Mouse (Mus musculus): ENCODE data around the gene Hist1h3a. TPM values are rescaled to one million over a fixed set of nuclear protein-coding genes. Genes with fewer than 3 reads are reported as not detected.

Gene Hist1h3a
- total and polyA plus RNA-seq, 2 experiments, result 2.0 to 18.3 TPM

DNA sequence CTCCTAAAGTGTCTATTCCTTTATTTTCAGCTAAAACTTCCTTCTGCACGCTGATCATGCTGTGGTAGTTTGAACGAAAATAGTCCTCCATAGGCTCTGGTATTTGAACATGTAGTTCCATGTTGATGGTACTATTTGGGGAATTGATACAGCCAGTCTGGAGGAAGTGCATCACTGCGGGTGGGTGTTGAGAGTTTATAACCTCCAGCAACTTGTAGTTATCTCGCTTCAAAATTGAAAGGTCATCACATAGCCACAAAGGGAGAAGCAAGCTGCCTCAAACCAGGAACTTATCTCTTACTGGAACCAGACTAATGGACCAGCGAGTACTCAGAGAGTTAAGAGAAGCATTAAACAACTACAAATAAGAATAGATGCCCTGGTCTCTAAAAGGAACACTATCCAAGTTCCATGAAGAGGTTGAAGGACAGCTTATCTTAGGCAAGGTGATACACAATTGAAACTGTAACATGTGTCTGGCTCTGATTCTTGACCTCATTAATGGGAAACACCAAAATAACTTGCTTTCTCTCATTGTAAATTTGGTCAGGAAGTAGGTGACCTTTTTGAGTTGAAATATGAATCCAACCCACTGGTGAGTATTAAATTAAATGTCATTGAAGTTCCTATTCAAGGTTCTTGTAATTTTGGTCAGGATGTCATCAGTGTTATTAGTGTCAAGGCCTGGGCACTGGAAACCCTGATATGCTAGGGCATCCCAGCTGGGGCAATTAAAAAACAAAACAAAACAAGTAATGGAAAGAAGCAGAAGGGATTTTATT is 45.7 kb downstream of the Hist1h3a start:
- H3K4me3 ChIP-seq (ENCODE audit: insufficient read depth, low read depth, low read length), result no peak overlapping the region
- 77% methylated on average over 5 of the region's 5 CpGs for WGBS
- H3K27ac ChIP-seq (replicated peaks; ENCODE audit: insufficient read depth, low read depth, low read length), result no peak overlapping the region
- H3K36me3 ChIP-seq (ENCODE audit: control insufficient read depth, insufficient read depth, low read length), result no peaks in the 10 kb centered on the region
- H3K79me2 ChIP-seq (ENCODE audit: control insufficient read depth, insufficient read depth, low read length), result no peaks in the 10 kb centered on the region
- H3K27me3 ChIP-seq (ENCODE audit: control insufficient read depth, insufficient read depth, low read length), result no peaks in the 10 kb centered on the region
- H3K9ac ChIP-seq (ENCODE audit: low read depth, low read length), result no peak overlapping the region
- no peak for TF ChIP-seq POLR2A (IDR thresholded peaks at IDR 0.05; ENCODE audit: extremely low read depth, insufficient read depth, low read length)
- TF ChIP-seq CTCF (IDR thresholded peaks at IDR 0.05; ENCODE audit: low read depth, low read length), result no peak
- DNase-seq (ENCODE audit: extremely low read depth, low read depth, low spot score), result peak; percentile 58
- peaks cover 12% of the 10 kb centered on the region; the same call in 1 of the 2 replicates for H3K4me1 ChIP-seq (ENCODE audit: control insufficient read depth, insufficient read depth, low read length)

Other genes starting within 250 kb of the Hist1h3a start
Only the 30 nearest of the 37 such genes appear.
- gene Hist1h1d, start 209.1 kb downstream of the Hist1h3a start, total RNA-seq (2014; rRNA removed), result 2.5 and 3.0 TPM in 2 replicates
- 0.02 and 0.12 TPM in 2 replicates for gene Hist1h1d, start 209.1 kb downstream of the Hist1h3a start, polyA plus RNA-seq (2012; rRNA removed)
- 19.9 and 26.8 TPM in 2 replicates for gene Hist1h3e, start 200.0 kb downstream of the Hist1h3a start, total RNA-seq (2014; rRNA removed)
- gene Hist1h3e, start 200.0 kb downstream of the Hist1h3a start, polyA plus RNA-seq (2012; rRNA removed), result 2.1 and 2.6 TPM in 2 replicates
- gene Hist1h2ae, start 191.2 kb downstream of the Hist1h3a start, total RNA-seq (2014; rRNA removed), result 2.8 and 6.6 TPM in 2 replicates
- 0.57 TPM in 2 replicates for gene Hist1h2ae, start 191.2 kb downstream of the Hist1h3a start, polyA plus RNA-seq (2012; rRNA removed)
- gene Hist1h2bg, start 191.0 kb downstream of the Hist1h3a start, total RNA-seq (2014; rRNA removed), result 37.2 and 44.6 TPM in 2 replicates
- gene Hist1h2bg, start 191.0 kb downstream of the Hist1h3a start, polyA plus RNA-seq (2012; rRNA removed), result 4.0 and 4.4 TPM in 2 replicates
- gene Hist1h2bf, start 188.2 kb downstream of the Hist1h3a start, total RNA-seq (2014; rRNA removed), result 4.6 and 5.4 TPM in 2 replicates
- gene Hist1h2bf, start 188.2 kb downstream of the Hist1h3a start, polyA plus RNA-seq (2012; rRNA removed), result 0.39 TPM in 1 of 2 replicates, not detected in the other
- 5.4 and 11.5 TPM in 2 replicates for gene Hist1h2ad, start 188.0 kb downstream of the Hist1h3a start, total RNA-seq (2014; rRNA removed)
- gene Hist1h2ad, start 188.0 kb downstream of the Hist1h3a start, polyA plus RNA-seq (2012; rRNA removed), result 1.1 TPM in 1 of 2 replicates, not detected in the other
- 3.4 and 5.9 TPM in 2 replicates for gene Hist1h3d, start 186.6 kb downstream of the Hist1h3a start, total RNA-seq (2014; rRNA removed)
- 0.48 and 0.87 TPM in 2 replicates for gene Hist1h3d, start 186.6 kb downstream of the Hist1h3a start, polyA plus RNA-seq (2012; rRNA removed)
- gene Hist1h4d, start 180.8 kb downstream of the Hist1h3a start, total RNA-seq (2014; rRNA removed), result 162 and 174 TPM in 2 replicates
- gene Hist1h4d, start 180.8 kb downstream of the Hist1h3a start, polyA plus RNA-seq (2012; rRNA removed), result 2.1 and 2.8 TPM in 2 replicates
- 5.4 and 6.6 TPM in 2 replicates for gene Hist1h2be, start 141.3 kb downstream of the Hist1h3a start, total RNA-seq (2014; rRNA removed)
- gene Hist1h2be, start 141.3 kb downstream of the Hist1h3a start, polyA plus RNA-seq (2012; rRNA removed), result 0.28 and 0.60 TPM in 2 replicates
- 22.0 and 27.0 TPM in 2 replicates for gene Hist1h1e, start 139.8 kb downstream of the Hist1h3a start, total RNA-seq (2014; rRNA removed)
- gene Hist1h1e, start 139.8 kb downstream of the Hist1h3a start, polyA plus RNA-seq (2012; rRNA removed), result 0.73 and 0.77 TPM in 2 replicates
- 4.9 and 6.2 TPM in 2 replicates for gene Hist1h2ac, start 78.4 kb downstream of the Hist1h3a start, total RNA-seq (2014; rRNA removed)
- 0.12 and 0.22 TPM in 2 replicates for gene Hist1h2ac, start 78.4 kb downstream of the Hist1h3a start, polyA plus RNA-seq (2012; rRNA removed)
- gene Hist1h2bc, start 78.2 kb downstream of the Hist1h3a start, total RNA-seq (2014; rRNA removed), result 228 and 265 TPM in 2 replicates
- gene Hist1h2bc, start 78.2 kb downstream of the Hist1h3a start, polyA plus RNA-seq (2012; rRNA removed), result 312 and 443 TPM in 2 replicates
- gene Hist1h1t, start 66.6 kb downstream of the Hist1h3a start, total RNA-seq (2014; rRNA removed), result not detected in 2 replicates
- gene Hist1h1t, start 66.6 kb downstream of the Hist1h3a start, polyA plus RNA-seq (2012; rRNA removed), result not detected in 2 replicates
- gene Hist1h4c, start 63.9 kb downstream of the Hist1h3a start, total RNA-seq (2014; rRNA removed), result 190 and 256 TPM in 2 replicates
- gene Hist1h4c, start 63.9 kb downstream of the Hist1h3a start, polyA plus RNA-seq (2012; rRNA removed), result 0.95 and 3.1 TPM in 2 replicates
- 30.4 and 35.3 TPM in 2 replicates for gene Hfe, start 51.5 kb downstream of the Hist1h3a start, total RNA-seq (2014; rRNA removed)
- 32.6 and 40.9 TPM in 2 replicates for gene Hfe, start 51.5 kb downstream of the Hist1h3a start, polyA plus RNA-seq (2012; rRNA removed)
- 43.6 and 68.1 TPM in 2 replicates for gene Hist1h1c, start 23.6 kb downstream of the Hist1h3a start, total RNA-seq (2014; rRNA removed)
- 20.9 and 31.6 TPM in 2 replicates for gene Hist1h1c, start 23.6 kb downstream of the Hist1h3a start, polyA plus RNA-seq (2012; rRNA removed)
- 8.0 and 24.1 TPM in 2 replicates for gene Hist1h3c, start 16.8 kb downstream of the Hist1h3a start, total RNA-seq (2014; rRNA removed)
- gene Hist1h3c, start 16.8 kb downstream of the Hist1h3a start, polyA plus RNA-seq (2012; rRNA removed), result 0.20 and 0.27 TPM in 2 replicates
- 41.9 and 75.6 TPM in 2 replicates for gene Hist1h2bb, start 15.7 kb downstream of the Hist1h3a start, total RNA-seq (2014; rRNA removed)
- gene Hist1h2bb, start 15.7 kb downstream of the Hist1h3a start, polyA plus RNA-seq (2012; rRNA removed), result 0.41 and 0.55 TPM in 2 replicates
- 19.4 and 55.8 TPM in 2 replicates for gene Hist1h2ab, start 11.3 kb downstream of the Hist1h3a start, total RNA-seq (2014; rRNA removed)
- gene Hist1h2ab, start 11.3 kb downstream of the Hist1h3a start, polyA plus RNA-seq (2012; rRNA removed), result 0.45 and 1.0 TPM in 2 replicates
- 15.2 and 31.1 TPM in 2 replicates for gene Hist1h3b, start 10.1 kb downstream of the Hist1h3a start, total RNA-seq (2014; rRNA removed)
- 0.23 and 0.58 TPM in 2 replicates for gene Hist1h3b, start 10.1 kb downstream of the Hist1h3a start, polyA plus RNA-seq (2012; rRNA removed)
- 62.4 and 63.4 TPM in 2 replicates for gene Hist1h4b, start 5.4 kb downstream of the Hist1h3a start, total RNA-seq (2014; rRNA removed)
- 1.2 TPM in 1 of 2 replicates, not detected in the other for gene Hist1h4b, start 5.4 kb downstream of the Hist1h3a start, polyA plus RNA-seq (2012; rRNA removed)
- gene Hist1h4a, start 1.2 kb downstream of the Hist1h3a start, total RNA-seq (2014; rRNA removed), result 21.0 and 54.0 TPM in 2 replicates
- gene Hist1h4a, start 1.2 kb downstream of the Hist1h3a start, polyA plus RNA-seq (2012; rRNA removed), result 0.76 TPM in 1 of 2 replicates, not detected in the other
- 5.6 and 6.2 TPM in 2 replicates for gene Hist1h1a, start 1.3 kb upstream of the Hist1h3a start, total RNA-seq (2014; rRNA removed)
- gene Hist1h1a, start 1.3 kb upstream of the Hist1h3a start, polyA plus RNA-seq (2012; rRNA removed), result 0.12 TPM in 1 of 2 replicates, not detected in the other
- not detected in 2 replicates for gene Trim38, start 7.5 kb upstream of the Hist1h3a start, total RNA-seq (2014; rRNA removed)
- not detected in 2 replicates for gene Trim38, start 7.5 kb upstream of the Hist1h3a start, polyA plus RNA-seq (2012; rRNA removed)
- gene Slc17a2, start 44.6 kb upstream of the Hist1h3a start, total RNA-seq (2014; rRNA removed), result 175 and 208 TPM in 2 replicates
- gene Slc17a2, start 44.6 kb upstream of the Hist1h3a start, polyA plus RNA-seq (2012; rRNA removed), result 144 and 189 TPM in 2 replicates
- gene Slc17a3, start 77.0 kb upstream of the Hist1h3a start, total RNA-seq (2014; rRNA removed), result 32.8 and 38.1 TPM in 2 replicates
- 34.5 and 39.7 TPM in 2 replicates for gene Slc17a3, start 77.0 kb upstream of the Hist1h3a start, polyA plus RNA-seq (2012; rRNA removed)
- gene Slc17a1, start 105.4 kb upstream of the Hist1h3a start, total RNA-seq (2014; rRNA removed), result 13.3 and 20.1 TPM in 2 replicates
- 12.9 and 14.5 TPM in 2 replicates for gene Slc17a1, start 105.4 kb upstream of the Hist1h3a start, polyA plus RNA-seq (2012; rRNA removed)
- gene Slc17a4, start 152.6 kb upstream of the Hist1h3a start, total RNA-seq (2014; rRNA removed), result 22.4 and 27.4 TPM in 2 replicates
- 52.0 and 60.3 TPM in 2 replicates for gene Slc17a4, start 152.6 kb upstream of the Hist1h3a start, polyA plus RNA-seq (2012; rRNA removed)
- gene Hist1h2ba, start 171.8 kb upstream of the Hist1h3a start, total RNA-seq (2014; rRNA removed), result not detected in 2 replicates
- gene Hist1h2ba, start 171.8 kb upstream of the Hist1h3a start, polyA plus RNA-seq (2012; rRNA removed), result not detected in 2 replicates
- gene Hist1h2aa, start 172.1 kb upstream of the Hist1h3a start, total RNA-seq (2014; rRNA removed), result not detected in 2 replicates
- not detected in 2 replicates for gene Hist1h2aa, start 172.1 kb upstream of the Hist1h3a start, polyA plus RNA-seq (2012; rRNA removed)

Data from liver, adult 2 months (tissue).